Mouse (Mus musculus) forebrain, embryonic 10.5 days (tissue): ENCODE measurements at regions not wholly inside any gene's neighbourhood (a gene's known extent, or its start where the extent isn't known, plus 50 kb on each side); places are given as distances from the start of the nearest gene placed in this dataset.

Experiments used
- DNase-seq: peaks from one replicate; pipeline ENCODE4 v3.0.0-alpha.2; 2017; ENCODE audit warnings: low spot score; ENCODE audit errors: extremely low spot score
- H3K27ac ChIP-seq: fragments of 300-500 bp; sonication (generic); 2 replicates; pipeline ENCODE4 v1.5.1; 2016; ENCODE audit warnings: mild to moderate bottlenecking
- H3K27me3 ChIP-seq: fragments of 300-500 bp; sonication (generic); 2 replicates; pipeline ENCODE4 v1.6.1; 2016; ENCODE audit warnings: mild to moderate bottlenecking; ENCODE audit not compliant: poor library complexity, severe bottlenecking
- H3K36me3 ChIP-seq: fragments of 300-500 bp; sonication (generic); replicated peaks from 2 replicates; pipeline ENCODE4 v1.6.1; 2016; ENCODE audit warnings: mild to moderate bottlenecking, moderate library complexity
- H3K4me1 ChIP-seq: fragments of 300-500 bp; sonication (generic); 2 replicates; pipeline ENCODE4 v1.6.1; 2016
- H3K4me3 ChIP-seq: fragments of 300-500 bp; sonication (generic); 2 replicates; pipeline ENCODE4 v1.5.1; 2016; ENCODE audit warnings: mild to moderate bottlenecking, moderate library complexity
- H3K9me3 ChIP-seq: fragments of 300-500 bp; sonication (generic); 2 replicates; pipeline ENCODE4 v1.6.1; 2016; ENCODE audit warnings: mild to moderate bottlenecking, moderate library complexity
- WGBS: fragments of 180-500 bp; shearing (Covaris S2); methylation state at CpG from one replicate; pipeline ENCODE4 v1.1.7; 2016; 5-methylcytosine and 5-hydroxymethylcytosine counted together

DNA sequence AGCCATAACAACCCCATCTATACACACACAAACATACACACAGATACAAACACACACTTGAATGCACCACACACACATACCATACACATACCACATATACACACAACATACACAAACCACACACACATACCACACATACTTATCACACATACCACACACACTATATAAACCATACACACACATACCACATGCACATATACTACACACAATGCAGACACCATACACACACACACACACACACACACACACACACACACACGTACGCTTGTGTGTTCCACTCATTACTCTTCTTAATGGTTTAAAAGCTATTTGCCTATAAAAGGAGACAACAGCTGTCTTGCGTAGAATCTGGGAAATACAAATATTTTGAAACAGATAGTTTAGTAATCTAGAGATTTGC, 83.1 kb upstream of the Gm6993 start:
- no peak overlapping the region for H3K4me3 ChIP-seq
- H3K4me1 ChIP-seq = no peaks in the 10 kb centered on the region
- H3K27ac ChIP-seq = no peak overlapping the region
- 91% methylated on average over 3 of the region's 3 CpGs for WGBS
- no peaks in the 10 kb centered on the region for H3K9me3 ChIP-seq
- H3K27me3 ChIP-seq = no peaks in the 10 kb centered on the region
- no peak for DNase-seq
- H3K36me3 ChIP-seq = no peaks in the 10 kb centered on the region

DNA sequence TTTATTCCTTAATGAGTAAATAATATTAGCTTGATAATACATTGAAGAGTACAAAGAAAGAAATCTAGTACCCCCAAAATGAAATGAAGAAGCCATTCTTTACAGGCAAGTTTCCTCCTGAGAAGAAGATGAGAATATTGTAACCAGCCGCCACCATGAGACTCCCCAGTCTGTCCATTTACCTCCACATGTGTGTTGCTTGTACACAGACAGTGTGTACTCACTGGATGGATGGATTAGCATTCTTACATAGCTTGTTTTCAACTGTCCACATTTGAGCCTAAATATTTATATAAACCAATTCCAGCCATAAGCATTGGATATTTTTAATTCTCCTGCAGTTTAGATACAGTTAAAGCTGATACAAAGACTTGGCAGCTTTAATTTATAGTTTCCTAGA, 82.7 kb upstream of the Gm6993 start:
- no peaks in the 10 kb centered on the region for H3K9me3 ChIP-seq
- H3K27me3 ChIP-seq = no peaks in the 10 kb centered on the region
- H3K4me1 ChIP-seq = no peaks in the 10 kb centered on the region
- WGBS = 92% methylated on average over 1 of the region's 1 CpGs
- H3K36me3 ChIP-seq = no peaks in the 10 kb centered on the region
- no peak overlapping the region for H3K27ac ChIP-seq
- no peak for DNase-seq
- no peak overlapping the region for H3K4me3 ChIP-seq

DNA sequence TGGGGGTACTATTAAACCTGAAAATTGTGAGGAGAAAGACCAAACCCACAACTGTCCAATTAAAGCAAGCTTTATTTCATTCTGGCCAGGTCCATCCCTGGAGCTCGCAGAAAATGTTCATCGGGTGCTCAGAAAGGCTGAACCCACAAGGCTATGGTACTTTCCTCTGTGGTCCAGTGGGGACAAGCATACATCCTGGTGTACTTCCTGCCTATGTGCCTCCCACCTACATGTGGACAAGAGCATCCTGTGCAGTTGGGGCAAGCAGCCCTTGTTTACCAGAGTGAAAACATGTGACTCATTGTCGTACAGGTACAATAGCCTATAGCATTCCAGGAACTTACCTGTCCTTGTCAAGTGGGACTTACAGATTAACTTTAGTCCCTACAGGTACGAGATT, 81.7 kb upstream of the Gm6993 start:
- no peak for DNase-seq
- Histone ChIP-seq H3K4me3 (no peak overlapping the region), H3K4me1 (no peaks in the 10 kb centered on the region), H3K27me3 (no peaks in the 10 kb centered on the region), H3K36me3 (no peaks in the 10 kb centered on the region), H3K9me3 (no peaks in the 10 kb centered on the region), H3K27ac (no peak overlapping the region)
- 88% methylated on average over 4 of the region's 4 CpGs for WGBS

DNA sequence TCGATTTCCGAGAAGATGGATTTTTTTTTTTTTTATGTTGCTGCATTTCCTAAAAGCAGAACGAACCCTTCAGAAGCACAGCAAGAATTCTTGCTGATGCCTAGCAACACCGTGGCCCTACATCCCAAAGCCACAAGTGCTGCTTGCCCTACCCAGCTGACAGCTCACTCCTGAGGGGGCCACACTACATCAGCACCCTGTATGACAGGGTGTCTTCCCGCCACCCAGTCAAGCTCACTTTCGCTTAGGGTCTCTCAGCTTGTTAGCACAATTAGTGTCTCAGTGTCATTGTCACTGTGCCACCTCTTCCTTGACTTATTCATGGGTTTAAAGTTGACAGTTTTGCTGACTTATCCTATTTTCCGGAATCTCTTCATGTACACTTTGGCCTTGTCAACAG, 81.2 kb upstream of the Gm6993 start:
- no peaks in the 10 kb centered on the region for H3K36me3 ChIP-seq
- H3K4me3 ChIP-seq = no peak overlapping the region
- H3K27me3 ChIP-seq = no peaks in the 10 kb centered on the region
- WGBS = 88% methylated on average over 7 of the region's 7 CpGs
- H3K9me3 ChIP-seq = no peaks in the 10 kb centered on the region
- no peak for DNase-seq
- H3K27ac ChIP-seq = no peak overlapping the region
- H3K4me1 ChIP-seq = no peaks in the 10 kb centered on the region

DNA sequence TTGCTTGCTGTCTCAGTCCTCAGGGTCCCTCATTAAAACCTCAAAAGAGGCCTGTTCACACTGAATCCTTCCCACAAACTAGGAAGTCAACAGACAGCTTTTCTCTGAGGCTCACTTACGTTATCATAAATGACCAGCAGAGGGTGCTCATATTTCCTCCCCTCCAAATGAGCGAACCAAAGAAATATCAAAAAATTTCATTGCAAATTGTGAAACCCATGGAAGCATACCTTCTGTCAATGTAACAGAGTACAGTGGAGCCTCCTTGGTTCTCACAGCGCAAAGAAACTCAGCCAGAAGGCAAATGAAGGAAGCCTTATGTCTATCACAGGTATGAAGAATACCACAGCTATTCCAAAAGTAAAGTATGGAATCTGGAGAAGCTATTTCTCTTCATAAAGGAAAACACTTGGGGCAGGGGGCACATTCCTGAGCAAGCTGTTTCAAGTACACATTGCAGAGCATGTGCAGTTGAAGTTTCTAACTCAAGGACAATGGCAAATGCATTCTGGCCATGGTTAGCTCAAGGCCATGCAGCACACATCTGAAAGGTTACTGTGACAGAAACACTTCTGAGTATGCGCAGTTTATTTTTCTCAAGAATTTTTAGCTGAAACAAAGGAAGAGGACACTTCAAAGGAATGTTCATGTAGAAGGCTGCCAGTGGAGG, 72.2 kb upstream of the Gm6993 start:
- Histone ChIP-seq H3K27me3 (no peaks in the 10 kb centered on the region), H3K9me3 (no peaks in the 10 kb centered on the region), H3K4me1 (no peaks in the 10 kb centered on the region), H3K36me3 (no peaks in the 10 kb centered on the region), H3K27ac (no peak overlapping the region), H3K4me3 (no peak overlapping the region)
- DNase-seq = no peak
- whole genome bisulfite sequencing = 65% methylated on average over 4 of the region's 4 CpGs

DNA sequence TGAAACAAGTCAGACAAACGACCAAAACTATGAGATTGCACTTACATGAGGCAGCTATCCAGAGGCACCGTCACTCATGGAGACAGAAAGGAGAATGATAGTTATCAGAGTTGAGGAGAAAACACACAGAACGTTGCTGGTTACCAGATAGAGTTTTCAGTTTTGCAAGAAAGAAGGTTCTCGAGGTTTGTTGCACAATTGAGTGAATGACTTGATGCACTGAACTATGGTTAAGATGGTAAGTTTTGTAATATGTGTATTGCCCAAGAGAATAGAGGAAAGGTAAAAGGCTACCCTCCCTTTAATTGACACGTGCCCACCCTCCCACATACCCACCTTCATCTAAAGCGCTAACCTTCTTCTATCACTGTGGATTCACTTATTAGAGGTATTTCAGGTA, 70.5 kb upstream of the Gm6993 start:
- no peaks in the 10 kb centered on the region for H3K4me1 ChIP-seq
- no peaks in the 10 kb centered on the region for H3K27me3 ChIP-seq
- H3K9me3 ChIP-seq = no peaks in the 10 kb centered on the region
- no peak overlapping the region for H3K27ac ChIP-seq
- WGBS = 86% methylated on average over 6 of the region's 6 CpGs
- H3K36me3 ChIP-seq = no peaks in the 10 kb centered on the region
- DNase-seq = no peak
- H3K4me3 ChIP-seq = no peak overlapping the region

DNA sequence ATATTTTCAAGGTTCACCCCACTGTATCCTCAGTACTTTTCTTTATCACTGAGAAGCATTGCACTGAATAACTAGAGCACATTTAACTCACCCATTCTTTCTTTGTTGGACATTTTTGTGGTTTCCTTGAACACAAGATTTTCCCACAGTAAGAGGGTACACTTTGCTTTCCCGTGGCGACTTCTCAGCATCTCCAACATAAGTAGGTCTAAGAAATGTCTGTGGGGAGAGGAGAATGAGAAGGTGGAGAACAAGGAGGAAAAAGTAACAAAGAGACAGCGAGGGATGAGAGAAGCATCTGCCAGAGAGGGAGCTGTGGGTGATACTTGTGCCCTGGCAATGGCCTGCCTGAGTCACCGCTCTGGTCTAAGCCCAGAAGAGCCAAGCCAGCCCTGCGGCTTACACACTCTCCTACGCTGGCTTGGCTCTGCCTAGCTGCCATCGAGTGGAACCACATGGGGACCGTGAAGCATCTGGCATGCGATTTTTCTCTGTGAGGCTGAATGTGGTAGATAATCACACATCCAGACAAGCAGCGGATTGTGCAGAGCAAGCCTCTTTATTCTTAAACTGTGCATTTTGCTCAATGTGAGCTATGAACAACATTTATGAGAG, 69.9 kb upstream of the Gm6993 start:
- H3K27me3 ChIP-seq = no peaks in the 10 kb centered on the region
- 88% methylated on average over 10 of the region's 10 CpGs for WGBS
- H3K4me3 ChIP-seq = no peak overlapping the region
- no peaks in the 10 kb centered on the region for H3K9me3 ChIP-seq
- H3K4me1 ChIP-seq = no peaks in the 10 kb centered on the region
- DNase-seq = no peak
- no peak overlapping the region for H3K27ac ChIP-seq
- H3K36me3 ChIP-seq = no peaks in the 10 kb centered on the region

DNA sequence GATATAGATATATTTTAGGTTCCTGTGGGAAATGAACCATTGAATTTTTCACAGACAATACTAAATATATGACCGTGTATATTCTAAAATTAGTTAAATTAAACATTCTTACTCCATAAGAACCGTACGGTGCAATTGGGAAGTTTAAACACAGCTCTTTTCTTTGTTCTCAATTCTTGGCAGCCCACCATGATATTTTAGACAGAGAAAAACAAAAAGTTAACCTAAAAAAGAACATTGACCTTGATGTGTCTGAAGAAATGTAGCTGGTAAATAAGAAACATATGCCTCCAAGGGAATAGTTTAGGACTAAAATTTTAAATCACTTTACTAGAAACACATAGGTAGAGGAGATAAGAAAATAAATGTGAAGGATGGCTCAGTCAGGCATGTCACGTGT, 68.6 kb upstream of the Gm6993 start:
- no peak for DNase-seq
- H3K4me1 ChIP-seq = no peaks in the 10 kb centered on the region
- 91% methylated on average over 4 of the region's 4 CpGs for WGBS

DNA sequence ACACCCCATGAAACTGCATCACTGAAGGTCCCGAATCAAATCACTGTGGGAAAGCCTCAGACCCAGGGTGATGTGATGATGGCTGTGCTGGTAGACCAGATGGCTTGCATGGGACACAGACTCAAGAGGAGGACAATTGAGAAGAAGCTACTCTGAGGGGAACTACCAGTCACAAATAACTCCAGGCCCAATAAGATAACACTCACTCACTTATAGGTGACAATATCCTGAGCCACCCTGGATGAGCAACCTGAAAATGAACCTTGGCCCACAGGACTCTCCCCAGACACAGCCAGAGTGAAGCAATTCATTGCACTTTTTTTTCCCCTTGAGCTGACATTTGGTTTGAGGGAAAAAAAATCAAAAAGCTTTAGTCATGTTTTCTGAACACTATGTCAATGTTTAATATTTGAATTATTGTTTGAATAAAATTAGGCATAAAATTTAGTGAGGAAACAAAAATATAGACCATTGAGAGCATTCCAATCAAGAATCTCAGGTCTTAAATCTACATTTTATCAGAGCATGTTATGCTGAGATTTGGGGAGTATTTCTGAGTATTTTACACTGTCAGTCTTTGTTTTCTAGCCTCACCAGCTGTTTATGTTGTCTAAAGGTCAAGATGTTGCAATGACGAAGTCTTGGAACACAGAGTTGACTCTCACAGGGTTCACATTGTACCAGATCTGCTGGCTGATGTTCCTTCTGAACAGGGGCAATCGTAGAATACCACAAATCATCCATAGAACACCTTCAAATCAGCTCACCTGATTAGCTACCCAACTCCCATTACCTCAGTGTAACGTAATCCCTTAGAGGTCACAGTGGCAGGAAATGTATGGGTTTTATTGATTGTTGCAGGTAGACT, 67.9 kb upstream of the Gm6993 start:
- no peak for DNase-seq
- Histone ChIP-seq H3K36me3 (no peaks in the 10 kb centered on the region), H3K27me3 (no peaks in the 10 kb centered on the region), H3K4me3 (no peak overlapping the region), H3K9me3 (no peaks in the 10 kb centered on the region), H3K4me1 (no peaks in the 10 kb centered on the region), H3K27ac (no peak overlapping the region)
- 86% methylated on average over 4 of the region's 4 CpGs for WGBS

More for the DNA sequence above, 68.6 kb upstream of the Gm6993 start:
- no peak overlapping the region for H3K27ac ChIP-seq
- no peak overlapping the region for H3K4me3 ChIP-seq
- no peaks in the 10 kb centered on the region for H3K27me3 ChIP-seq
- H3K36me3 ChIP-seq = no peaks in the 10 kb centered on the region
- no peaks in the 10 kb centered on the region for H3K9me3 ChIP-seq

DNA sequence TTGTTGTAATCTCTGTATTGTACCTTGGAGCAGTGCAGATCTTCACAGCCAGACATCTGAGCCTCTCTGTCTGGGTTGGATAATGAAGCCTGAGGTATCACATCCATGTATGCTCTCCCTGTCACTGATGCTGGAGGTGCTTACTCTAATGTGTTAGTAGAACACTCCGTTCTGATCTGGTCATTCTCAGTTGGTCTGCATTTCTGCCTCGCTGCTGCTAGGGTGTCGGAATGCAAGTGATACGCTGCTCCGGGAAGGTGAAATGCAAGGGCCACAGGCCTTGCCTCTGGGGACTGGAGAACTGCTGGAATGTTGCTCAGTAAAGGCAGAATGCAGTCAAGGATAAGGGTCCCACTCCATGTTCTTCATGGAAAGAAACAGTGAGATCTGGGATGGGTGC, 67.1 kb upstream of the Gm6993 start:
- WGBS = 93% methylated on average over 5 of the region's 5 CpGs
- H3K27me3 ChIP-seq = no peaks in the 10 kb centered on the region
- DNase-seq = no peak
- no peaks in the 10 kb centered on the region for H3K9me3 ChIP-seq
- no peak overlapping the region for H3K4me3 ChIP-seq
- H3K4me1 ChIP-seq = no peaks in the 10 kb centered on the region
- no peak overlapping the region for H3K27ac ChIP-seq
- H3K36me3 ChIP-seq = no peaks in the 10 kb centered on the region

DNA sequence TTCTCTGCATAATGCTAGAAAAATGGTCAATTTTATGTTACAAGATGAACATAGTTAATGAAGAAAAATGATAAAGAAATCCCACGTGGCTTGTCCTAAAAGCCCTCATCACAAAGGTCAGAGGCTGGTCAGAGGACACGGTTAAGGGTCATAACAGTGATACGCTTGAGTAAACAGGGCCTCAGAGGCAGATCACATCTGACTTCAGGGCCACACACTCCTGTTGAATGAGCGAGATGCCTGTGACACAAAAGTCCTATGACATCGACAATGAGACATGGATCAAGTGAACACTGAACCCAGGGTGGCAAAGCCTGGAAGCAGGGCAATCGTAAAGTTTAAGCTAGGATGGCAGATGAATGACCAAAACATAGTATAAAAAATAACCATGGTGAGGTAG, 61.0 kb upstream of the Gm6993 start:
- Histone ChIP-seq H3K36me3 (no peaks in the 10 kb centered on the region), H3K27ac (no peak overlapping the region), H3K27me3 (no peaks in the 10 kb centered on the region), H3K4me1 (peaks cover 5% of the 10 kb centered on the region; the same call in 1 of the 2 replicates), H3K9me3 (no peaks in the 10 kb centered on the region), H3K4me3 (no peak overlapping the region)
- DNase-seq = no peak
- 55% methylated on average over 6 of the region's 6 CpGs for WGBS

DNA sequence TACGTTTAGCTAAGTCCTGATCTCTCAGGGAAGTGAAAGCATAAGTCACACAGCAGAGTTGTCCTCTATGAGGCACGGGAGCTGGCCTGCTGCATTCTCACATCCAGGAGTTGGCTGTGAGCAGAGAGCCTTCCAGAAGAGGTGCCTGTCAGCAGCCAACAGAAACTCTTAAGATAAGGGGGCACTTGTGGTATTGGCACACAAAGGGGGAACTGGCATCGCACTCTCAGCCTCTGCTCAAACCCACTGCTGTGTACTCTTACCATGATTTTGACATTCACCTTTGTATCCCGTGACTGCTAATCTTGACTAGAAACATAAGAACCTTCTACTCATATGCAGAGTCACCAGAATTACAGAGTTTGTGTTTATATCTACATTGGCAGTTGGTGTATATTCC, 56.9 kb upstream of the Gm6993 start:
- Histone ChIP-seq H3K4me3 (no peak overlapping the region), H3K27ac (no peak overlapping the region), H3K36me3 (no peaks in the 10 kb centered on the region), H3K27me3 (no peaks in the 10 kb centered on the region), H3K9me3 (no peaks in the 10 kb centered on the region), H3K4me1 (peaks cover 17% of the 10 kb centered on the region)
- whole genome bisulfite sequencing = 83% methylated on average over 4 of the region's 4 CpGs
- DNase-seq = no peak
